Mouse (Mus musculus): ENCODE results near the gene Ednra. TPM values are rescaled to one million over a fixed set of nuclear protein-coding genes. Genes with fewer than 3 reads are reported as not detected.
A peak's percentile ranks its signal among the peaks of the same experiment; 100 is the strongest.

Gene Ednra
- polyA plus RNA-seq, 1 experiment: not detected

GRCm38 (mm10) chr8:77725406-77725805, 1.1 kb upstream of the Ednra start:
- H3K4me1 ChIP-seq (ENCODE audit: control insufficient read depth): peaks cover 17% of the 10 kb centered on the region
- H3K36me3 ChIP-seq (ENCODE audit: control insufficient read depth): no peaks in the 10 kb centered on the region
- H3K27me3 ChIP-seq (ENCODE audit: control insufficient read depth): no peaks in the 10 kb centered on the region
- H3K9me3 ChIP-seq (ENCODE audit: control insufficient read depth, low read length): no peaks in the 10 kb centered on the region
- TF ChIP-seq GATA1 (IDR thresholded peaks at IDR 0.05; ENCODE audit: low read length): no peak
- TF ChIP-seq TAL1 (IDR thresholded peaks at IDR 0.05; ENCODE audit: low read length): no peak
- H3K4me3 ChIP-seq (replicated peaks): no peak overlapping the region

- Histone ChIP-seq H3K4me1 (ENCODE audit: control insufficient read depth) (peaks cover 17% of the 10 kb centered on the region), H3K9me3 (ENCODE audit: control insufficient read depth, low read length) (no peaks in the 10 kb centered on the region), H3K36me3 (ENCODE audit: control insufficient read depth) (no peaks in the 10 kb centered on the region), H3K4me3 (replicated peaks) (peak overlapping the region; percentile 46), H3K27me3 (ENCODE audit: control insufficient read depth) (no peaks in the 10 kb centered on the region)
- no peak for TF ChIP-seq GATA1 (IDR thresholded peaks at IDR 0.05; ENCODE audit: low read length)
- no peak for TF ChIP-seq TAL1 (IDR thresholded peaks at IDR 0.05; ENCODE audit: low read length)
Observed at GRCm38 (mm10) chr8:77723534-77724045, 674 bp downstream of the Ednra start.

GRCm38 (mm10) chr8:77723018-77723417, 1.2 kb downstream of the Ednra start:
- no peaks in the 10 kb centered on the region for H3K27me3 ChIP-seq (ENCODE audit: control insufficient read depth)
- TF ChIP-seq TAL1 (IDR thresholded peaks at IDR 0.05; ENCODE audit: low read length): no peak
- no peak for TF ChIP-seq GATA1 (IDR thresholded peaks at IDR 0.05; ENCODE audit: low read length)
- peaks cover 17% of the 10 kb centered on the region for H3K4me1 ChIP-seq (ENCODE audit: control insufficient read depth)
- no peaks in the 10 kb centered on the region for H3K36me3 ChIP-seq (ENCODE audit: control insufficient read depth)
- no peaks in the 10 kb centered on the region for H3K9me3 ChIP-seq (ENCODE audit: control insufficient read depth, low read length)
- H3K4me3 ChIP-seq (replicated peaks): no peak overlapping the region

GRCm38 (mm10) chr8:77718933-77719332, 5.3 kb downstream of the Ednra start:
- Histone ChIP-seq H3K9me3 (ENCODE audit: control insufficient read depth, low read length) (no peaks in the 10 kb centered on the region), H3K27me3 (ENCODE audit: control insufficient read depth) (no peaks in the 10 kb centered on the region), H3K4me1 (ENCODE audit: control insufficient read depth) (peaks cover 7% of the 10 kb centered on the region), H3K36me3 (ENCODE audit: control insufficient read depth) (no peaks in the 10 kb centered on the region), H3K4me3 (replicated peaks) (no peak overlapping the region)
- TF ChIP-seq GATA1 (IDR thresholded peaks at IDR 0.05; ENCODE audit: low read length): no peak
- TF ChIP-seq TAL1 (IDR thresholded peaks at IDR 0.05; ENCODE audit: low read length): no peak

GRCm38 (mm10) chr8:77717036-77717435, 7.2 kb downstream of the Ednra start:
- Histone ChIP-seq H3K4me1 (ENCODE audit: control insufficient read depth) (no peaks in the 10 kb centered on the region), H3K4me3 (replicated peaks) (no peak overlapping the region), H3K36me3 (ENCODE audit: control insufficient read depth) (no peaks in the 10 kb centered on the region), H3K27me3 (ENCODE audit: control insufficient read depth) (no peaks in the 10 kb centered on the region), H3K9me3 (ENCODE audit: control insufficient read depth, low read length) (no peaks in the 10 kb centered on the region)
- TF ChIP-seq TAL1 (IDR thresholded peaks at IDR 0.05; ENCODE audit: low read length): no peak
- no peak for TF ChIP-seq GATA1 (IDR thresholded peaks at IDR 0.05; ENCODE audit: low read length)

- Histone ChIP-seq H3K9me3 (ENCODE audit: control insufficient read depth, low read length) (no peaks in the 10 kb centered on the region), H3K27me3 (ENCODE audit: control insufficient read depth) (no peaks in the 10 kb centered on the region), H3K4me3 (replicated peaks) (no peak overlapping the region), H3K36me3 (ENCODE audit: control insufficient read depth) (no peaks in the 10 kb centered on the region), H3K4me1 (ENCODE audit: control insufficient read depth) (no peaks in the 10 kb centered on the region)
- TF ChIP-seq GATA1 (IDR thresholded peaks at IDR 0.05; ENCODE audit: low read length) (no peak), TAL1 (IDR thresholded peaks at IDR 0.05; ENCODE audit: low read length) (no peak)
Observed at GRCm38 (mm10) chr8:77714455-77714854, 9.8 kb downstream of the Ednra start.

GRCm38 (mm10) chr8:77713688-77714087, 10.6 kb downstream of the Ednra start:
- Histone ChIP-seq H3K4me1 (ENCODE audit: control insufficient read depth) (no peaks in the 10 kb centered on the region), H3K27me3 (ENCODE audit: control insufficient read depth) (no peaks in the 10 kb centered on the region), H3K9me3 (ENCODE audit: control insufficient read depth, low read length) (no peaks in the 10 kb centered on the region), H3K36me3 (ENCODE audit: control insufficient read depth) (no peaks in the 10 kb centered on the region), H3K4me3 (replicated peaks) (no peak overlapping the region)
- no peak for TF ChIP-seq TAL1 (IDR thresholded peaks at IDR 0.05; ENCODE audit: low read length)
- TF ChIP-seq GATA1 (IDR thresholded peaks at IDR 0.05; ENCODE audit: low read length): no peak

GRCm38 (mm10) chr8:77704768-77705167, 19.5 kb downstream of the Ednra start:
- H3K27me3 ChIP-seq (ENCODE audit: control insufficient read depth): no peaks in the 10 kb centered on the region
- H3K4me1 ChIP-seq (ENCODE audit: control insufficient read depth): no peaks in the 10 kb centered on the region
- H3K9me3 ChIP-seq (ENCODE audit: control insufficient read depth, low read length): no peaks in the 10 kb centered on the region
- no peaks in the 10 kb centered on the region for H3K36me3 ChIP-seq (ENCODE audit: control insufficient read depth)
- TF ChIP-seq GATA1 (IDR thresholded peaks at IDR 0.05; ENCODE audit: low read length) (no peak), TAL1 (IDR thresholded peaks at IDR 0.05; ENCODE audit: low read length) (no peak)
- no peak overlapping the region for H3K4me3 ChIP-seq (replicated peaks)

- Histone ChIP-seq H3K27me3 (ENCODE audit: control insufficient read depth) (no peaks in the 10 kb centered on the region), H3K4me1 (ENCODE audit: control insufficient read depth) (no peaks in the 10 kb centered on the region), H3K9me3 (ENCODE audit: control insufficient read depth, low read length) (no peaks in the 10 kb centered on the region), H3K36me3 (ENCODE audit: control insufficient read depth) (no peaks in the 10 kb centered on the region), H3K4me3 (replicated peaks) (no peak overlapping the region)
- no peak for TF ChIP-seq GATA1 (IDR thresholded peaks at IDR 0.05; ENCODE audit: low read length)
- TF ChIP-seq TAL1 (IDR thresholded peaks at IDR 0.05; ENCODE audit: low read length): no peak
Observed at GRCm38 (mm10) chr8:77698028-77698427, 26.2 kb downstream of the Ednra start.

GRCm38 (mm10) chr8:77696182-77696581, 28.1 kb downstream of the Ednra start:
- Histone ChIP-seq H3K4me3 (replicated peaks) (no peak overlapping the region), H3K36me3 (ENCODE audit: control insufficient read depth) (no peaks in the 10 kb centered on the region), H3K27me3 (ENCODE audit: control insufficient read depth) (no peaks in the 10 kb centered on the region), H3K9me3 (ENCODE audit: control insufficient read depth, low read length) (no peaks in the 10 kb centered on the region), H3K4me1 (ENCODE audit: control insufficient read depth) (no peaks in the 10 kb centered on the region)
- TF ChIP-seq TAL1 (IDR thresholded peaks at IDR 0.05; ENCODE audit: low read length) (no peak), GATA1 (IDR thresholded peaks at IDR 0.05; ENCODE audit: low read length) (no peak)
